Mouse (Mus musculus): ENCODE measurements around the gene Ceacam16.

Gene Ceacam16

DNA sequence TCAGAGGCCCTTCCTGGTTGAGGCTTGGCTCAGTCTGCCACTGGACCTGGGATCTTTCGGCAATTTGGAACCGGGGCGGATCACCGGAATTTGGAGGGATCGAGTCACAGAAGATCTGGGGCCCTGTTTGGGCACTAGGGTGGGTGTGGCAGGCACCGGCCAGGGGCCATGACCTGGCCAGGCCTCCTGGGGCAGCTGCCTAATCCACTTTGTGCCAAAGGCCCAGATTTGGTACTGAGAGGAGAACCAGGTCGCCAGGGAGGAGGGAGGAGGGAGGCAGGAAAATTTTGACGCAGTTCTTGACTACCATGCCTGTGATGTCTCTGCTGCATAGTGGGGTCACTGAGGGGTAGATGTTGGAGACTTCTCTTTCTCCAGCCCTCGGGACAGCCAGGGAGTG, at the start of gene Ceacam16:
Gene Ceacam16, minus strand, starts transcription at position 101 of the 400 bp plus-strand sequence.
- DNase-seq (ENCODE audit: extremely low read depth, insufficient read length, low spot score), result no peak

DNA sequence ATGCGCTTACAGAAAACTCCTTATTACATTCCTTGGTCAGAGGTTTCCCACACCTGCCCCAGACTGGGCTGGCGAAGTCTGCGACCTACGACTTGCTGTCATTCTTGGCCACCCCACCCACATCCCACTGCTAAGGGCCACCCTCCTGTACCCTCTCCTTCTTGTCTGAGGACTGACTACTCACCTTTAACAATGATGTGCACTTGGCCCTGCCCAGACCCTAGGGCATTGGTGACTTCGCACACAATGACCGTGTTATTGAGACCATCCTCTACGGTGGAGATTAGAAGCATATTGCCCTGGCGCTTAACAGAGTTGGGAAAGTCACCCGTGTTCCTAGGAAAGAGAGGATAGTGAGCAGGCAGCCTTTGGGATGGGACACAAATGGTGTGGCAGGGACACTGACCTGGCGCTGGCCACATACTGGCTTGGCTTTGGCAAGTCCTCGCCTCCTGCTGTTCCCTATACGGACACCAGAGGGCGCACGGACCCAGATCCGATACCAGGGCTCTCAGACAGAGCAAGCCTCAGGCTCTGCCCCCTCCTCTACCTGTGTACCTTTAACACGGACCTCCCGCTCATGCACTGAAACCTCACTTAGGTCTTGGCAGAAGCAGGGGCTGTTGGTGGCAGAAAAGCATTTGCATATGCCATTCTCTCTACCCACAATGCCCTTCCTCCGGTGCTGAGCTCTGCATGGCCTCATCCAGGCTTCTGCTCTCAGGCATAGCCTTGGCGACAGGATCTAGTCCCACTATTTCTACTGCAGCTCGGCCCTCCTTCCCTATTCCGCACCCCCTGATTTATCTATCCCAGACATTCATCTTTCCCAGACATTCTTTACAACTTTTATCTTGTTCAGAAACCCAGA, 49.6 kb upstream of the Ceacam16 start:
- DNase-seq (ENCODE audit: extremely low read depth, insufficient read length, low spot score), result peak; percentile 72

- DNase-seq (ENCODE audit: extremely low read depth, insufficient read length, low spot score), result no peak
Measured at GRCm38 (mm10) chr7:19889881-19890280, 28.8 kb upstream of the Ceacam16 start.

DNA sequence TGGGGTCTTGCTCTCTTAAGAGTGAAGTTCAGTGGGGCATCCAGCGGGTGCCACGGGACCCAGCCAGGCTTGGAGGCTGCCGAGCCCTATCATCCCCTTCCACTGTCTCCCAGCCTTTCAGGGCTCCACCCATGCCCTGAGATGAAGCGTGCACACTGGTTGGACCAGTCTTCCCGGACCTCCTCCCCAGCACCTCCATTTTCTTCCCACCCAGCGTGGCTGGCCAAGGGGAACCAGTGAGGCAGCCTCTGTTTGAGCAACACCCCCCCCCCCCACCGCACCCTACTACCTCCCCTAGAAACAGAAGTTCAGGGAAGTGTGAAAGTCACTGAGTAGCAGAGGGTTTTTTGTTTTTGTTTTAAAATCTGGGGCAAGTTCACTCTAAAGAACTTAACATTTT, 26.8 kb upstream of the Ceacam16 start, which contains the start of gene Ceacam19:
Gene Ceacam19, minus strand, starts transcription at position 117 of the 400 bp plus-strand sequence.
- DNase-seq (ENCODE audit: extremely low read depth, insufficient read length, low spot score), result no peak

- DNase-seq (ENCODE audit: extremely low read depth, insufficient read length, low spot score), result no peak
Measured at GRCm38 (mm10) chr7:19880754-19881153, 19.7 kb upstream of the Ceacam16 start.

GRCm38 (mm10) chr7:19876781-19877425, 15.8 kb upstream of the Ceacam16 start:
- peak; percentile 61 for DNase-seq (ENCODE audit: extremely low read depth, insufficient read length, low spot score)

DNA sequence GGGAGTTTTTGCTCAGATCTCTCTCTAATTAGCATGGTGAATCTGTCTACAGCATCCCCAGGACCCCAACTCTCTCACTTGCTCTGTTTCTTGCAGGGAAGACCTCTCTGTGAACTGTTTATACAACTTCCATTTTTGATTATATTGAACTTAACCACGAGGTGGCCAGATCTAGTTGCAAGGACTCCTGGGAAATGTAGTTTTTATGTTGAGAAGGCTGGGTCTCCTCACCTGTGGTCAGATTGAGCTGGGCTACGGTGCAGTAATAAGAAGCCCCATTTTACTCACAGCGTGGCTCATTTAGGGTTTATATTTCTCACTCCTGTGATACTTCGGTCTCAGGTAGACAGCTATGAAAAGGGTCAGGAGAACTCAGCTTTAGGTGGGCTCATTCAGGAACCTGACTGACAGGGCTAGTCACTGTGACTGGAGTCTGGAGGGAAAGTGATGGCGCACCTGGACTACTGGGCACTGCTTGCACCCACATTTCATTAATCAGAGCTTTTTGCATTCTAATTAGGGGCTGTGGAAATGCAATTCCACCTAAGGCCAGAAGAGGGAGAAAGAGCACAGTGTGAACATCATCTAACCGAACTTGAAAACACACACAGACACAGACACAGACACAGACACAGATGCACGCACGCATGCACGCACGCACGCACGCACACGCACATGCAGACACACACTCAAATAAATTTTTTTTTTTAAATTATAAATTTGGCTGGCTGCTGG, 15.0 kb upstream of the Ceacam16 start:
- DNase-seq (ENCODE audit: extremely low read depth, insufficient read length, low spot score), result peak; percentile 48

DNA sequence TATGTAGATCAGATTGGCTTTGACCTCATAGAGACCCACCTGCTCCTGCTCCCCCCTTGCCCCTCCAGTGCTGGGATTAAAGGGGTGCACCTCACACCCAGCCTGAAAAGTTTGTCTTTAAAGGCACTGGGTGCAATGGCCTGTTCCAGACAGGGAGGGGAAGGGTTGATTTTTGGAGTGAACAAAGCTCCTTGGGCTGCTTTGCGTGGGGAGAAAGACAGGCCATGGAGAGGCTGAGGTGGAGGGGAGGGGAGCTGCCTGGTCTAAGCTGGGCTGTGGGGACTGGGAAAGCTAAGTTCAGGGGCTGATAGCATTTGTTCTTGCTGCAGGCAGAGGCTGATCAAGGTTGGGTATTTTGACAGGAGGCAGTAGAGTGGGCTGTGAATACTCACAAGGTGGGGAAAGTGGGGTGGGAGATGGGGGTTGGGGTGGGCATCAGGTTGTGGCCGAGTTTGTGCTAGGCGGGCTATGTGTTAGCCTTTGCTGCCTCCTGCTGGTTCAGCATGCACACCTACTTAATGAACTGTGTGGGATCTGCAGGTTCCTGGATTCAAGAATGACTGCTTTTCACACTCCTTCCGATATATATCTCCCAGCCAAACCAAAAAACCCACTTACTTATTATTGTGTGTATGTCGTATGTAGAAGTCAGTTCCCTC, 11.0 kb upstream of the Ceacam16 start:
- no peak for DNase-seq (ENCODE audit: extremely low read depth, insufficient read length, low spot score)

DNA sequence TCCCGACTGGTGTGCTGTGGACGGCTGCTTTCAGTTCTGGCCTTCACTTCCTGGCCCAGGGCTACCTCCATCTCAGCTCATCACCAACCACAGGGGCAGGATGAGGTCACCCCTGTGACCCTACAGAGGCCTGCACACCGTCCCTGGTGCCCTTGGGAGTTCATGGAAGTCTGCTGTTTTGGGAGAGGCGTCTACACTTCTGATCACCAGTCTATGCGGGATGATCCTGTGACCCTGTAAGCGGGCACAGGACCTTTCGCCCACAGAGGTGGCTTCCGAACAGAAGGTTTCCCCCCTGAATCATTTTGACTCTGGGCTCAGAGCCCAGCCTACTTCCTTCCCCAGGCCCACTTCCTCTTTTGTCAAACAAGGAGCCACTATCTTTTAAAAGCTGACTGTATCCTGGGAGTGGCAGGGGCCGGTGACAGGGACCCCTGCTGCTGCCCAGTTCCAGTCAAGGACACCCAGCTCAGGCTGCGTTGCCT, 10.1 kb upstream of the Ceacam16 start:
- DNase-seq (ENCODE audit: extremely low read depth, insufficient read length, low spot score), result peak; percentile 51

DNA sequence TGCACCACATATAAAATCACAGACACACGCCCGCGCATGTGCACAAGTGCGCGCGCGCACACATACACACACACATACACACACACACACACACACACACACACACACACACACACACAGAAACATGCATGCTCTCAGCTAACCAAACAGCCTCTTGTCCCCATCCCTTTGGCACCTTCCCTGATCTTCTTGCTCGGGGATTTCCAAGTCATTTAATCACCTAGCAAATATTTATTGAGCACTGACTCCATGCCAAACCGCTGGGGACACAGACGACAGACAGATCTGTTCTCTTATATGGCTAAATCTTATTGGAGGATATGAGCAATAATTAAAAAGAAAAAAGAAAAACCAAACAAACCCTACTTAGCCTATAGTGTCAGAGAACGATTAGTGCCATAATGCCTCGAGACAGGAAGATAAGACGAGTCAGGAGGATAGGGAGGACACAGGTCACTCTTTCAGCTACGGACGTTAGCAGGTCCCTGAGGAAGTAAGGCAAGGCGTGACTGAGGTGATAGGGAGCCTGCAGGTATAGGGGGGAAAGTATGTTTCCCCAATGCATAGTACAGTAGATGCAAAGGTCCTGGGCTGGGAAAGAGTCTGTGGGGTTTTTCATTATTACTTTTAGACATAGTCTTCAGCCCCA, 6.8 kb upstream of the Ceacam16 start:
- DNase-seq (ENCODE audit: extremely low read depth, insufficient read length, low spot score), result no peak

DNA sequence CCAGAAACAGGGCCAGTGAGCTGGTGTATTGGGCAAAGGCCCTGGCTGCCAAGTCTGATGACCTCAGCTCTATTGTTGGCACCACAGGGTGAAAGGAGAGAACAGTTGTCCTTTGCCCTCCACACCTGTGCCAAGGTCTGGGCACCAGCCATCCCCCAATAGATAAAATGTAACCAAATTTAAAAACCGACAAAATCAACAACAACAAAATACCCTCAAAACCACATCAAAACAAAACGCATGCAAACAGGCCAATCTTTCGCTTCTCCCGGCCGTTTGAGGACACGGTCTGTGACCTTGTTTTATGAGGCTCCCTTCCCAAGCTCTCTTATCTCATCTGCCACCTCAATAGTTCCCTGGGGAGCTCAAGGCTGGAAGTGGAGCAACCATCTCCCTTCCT, 5.4 kb upstream of the Ceacam16 start:
- no peak for DNase-seq (ENCODE audit: extremely low read depth, insufficient read length, low spot score)

GRCm38 (mm10) chr7:19865246-19866036, 4.3 kb upstream of the Ceacam16 start:
- no peak for DNase-seq (ENCODE audit: extremely low read depth, insufficient read length, low spot score)

DNA sequence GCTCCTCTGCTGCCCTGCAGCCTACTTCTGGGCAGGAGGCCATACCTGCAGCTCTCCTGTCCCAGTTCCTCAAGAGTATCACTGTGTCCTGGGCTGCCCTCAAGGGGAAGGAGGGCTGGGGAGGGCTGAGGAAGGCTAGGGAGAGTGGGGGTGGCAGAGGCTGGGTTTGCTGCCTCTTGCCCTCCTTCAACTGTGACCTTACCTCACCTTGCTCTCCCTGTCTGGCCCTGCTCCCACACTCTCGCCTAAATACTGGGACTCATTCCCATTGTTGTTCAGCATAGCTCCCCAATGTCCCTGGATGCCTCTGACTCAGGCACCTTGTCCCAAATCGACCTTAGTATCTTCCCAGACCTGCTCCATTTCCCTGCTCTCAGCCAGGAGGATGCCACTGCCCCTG, 3.1 kb upstream of the Ceacam16 start:
- no peak for DNase-seq (ENCODE audit: extremely low read depth, insufficient read length, low spot score)

GRCm38 (mm10) chr7:19859740-19860139, 1.4 kb downstream of the Ceacam16 start:
- no peak for DNase-seq (ENCODE audit: extremely low read depth, insufficient read length, low spot score)

GRCm38 (mm10) chr7:19856283-19856682, 4.8 kb downstream of the Ceacam16 start:
- no peak for DNase-seq (ENCODE audit: extremely low read depth, insufficient read length, low spot score)

DNA sequence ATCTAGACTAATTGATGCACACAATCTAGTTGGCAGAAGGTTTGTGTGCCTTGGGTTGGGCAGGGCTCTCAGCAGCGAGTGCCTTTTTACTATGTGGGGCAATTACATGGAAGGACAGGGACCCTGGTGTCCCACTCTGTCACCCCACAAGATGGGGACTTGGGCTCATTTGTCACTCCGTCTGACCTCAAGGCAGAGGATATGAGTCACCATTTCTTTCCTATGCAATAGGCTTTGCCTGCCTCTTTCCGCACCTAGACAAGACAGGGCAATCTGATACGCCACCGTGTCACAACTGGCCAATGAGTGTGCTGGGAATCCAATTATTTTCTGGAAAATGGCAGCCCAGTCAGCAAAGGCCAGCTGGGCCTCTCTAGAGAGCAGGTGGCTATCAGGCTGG, 5.4 kb downstream of the Ceacam16 start:
- no peak for DNase-seq (ENCODE audit: extremely low read depth, insufficient read length, low spot score)

DNA sequence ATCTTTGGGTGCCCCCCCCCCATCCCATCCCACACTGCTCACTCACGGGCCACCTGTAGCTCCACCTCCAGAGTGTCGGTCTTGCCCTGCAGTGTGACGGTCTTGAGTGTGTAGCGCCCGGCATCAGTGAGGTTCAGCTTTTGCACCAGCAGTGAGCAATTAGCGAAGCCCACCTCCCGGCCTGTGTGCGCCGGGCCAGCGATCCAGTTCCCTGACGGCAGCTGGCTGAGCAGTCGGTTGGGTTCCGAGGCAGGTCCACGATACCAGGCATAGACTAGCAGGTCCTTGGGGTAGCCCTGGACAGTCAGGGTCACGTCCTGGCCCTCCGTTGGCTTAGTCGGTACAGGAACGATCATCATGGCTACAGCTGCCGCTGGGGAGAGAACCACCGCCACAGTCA, 7.6 kb downstream of the Ceacam16 start:
- no peak for DNase-seq (ENCODE audit: extremely low read depth, insufficient read length, low spot score)

DNA sequence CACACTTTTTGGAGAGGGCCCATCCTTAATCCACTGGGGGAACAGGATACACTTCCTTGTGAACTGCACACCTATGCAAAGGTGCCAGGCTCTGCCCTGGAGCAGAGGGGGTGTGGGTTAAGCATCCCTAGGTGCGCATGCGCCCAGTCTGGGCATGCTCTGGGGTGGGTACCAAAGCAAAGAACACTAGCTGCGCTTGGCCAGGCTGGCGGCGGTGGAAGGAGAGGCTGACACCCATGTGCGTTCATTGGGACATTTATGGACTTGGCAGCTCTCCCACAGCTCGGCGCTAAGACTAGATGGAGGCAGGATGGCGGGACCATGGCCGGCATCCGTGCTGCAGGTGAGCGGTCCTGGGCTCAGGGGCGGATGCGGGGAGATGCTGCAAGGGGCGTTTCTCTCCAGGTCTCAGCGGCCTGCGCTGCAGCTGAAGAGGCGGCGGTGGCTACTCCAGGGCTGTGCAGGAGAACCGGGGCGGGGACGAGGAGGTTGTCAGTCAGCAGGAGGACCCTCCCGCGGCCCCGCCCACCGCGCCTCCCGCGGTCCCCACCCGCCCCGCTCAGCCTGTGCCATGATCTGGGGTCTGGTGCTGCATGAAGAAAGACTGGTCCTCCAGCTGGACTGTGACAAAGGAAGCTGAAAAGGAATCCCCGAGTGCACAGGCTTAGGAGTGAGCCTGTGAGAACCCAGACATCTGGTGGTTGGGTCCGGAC, 9.1 kb downstream of the Ceacam16 start, which contains the start of gene Gm19345:
Gene Gm19345, plus strand, starts transcription at position 146 of the 713 bp plus-strand sequence.
- DNase-seq (ENCODE audit: extremely low read depth, insufficient read length, low spot score), result no peak
